ENCODE assay signal across 6 mouse cellular contexts in the genomic region with DNA sequence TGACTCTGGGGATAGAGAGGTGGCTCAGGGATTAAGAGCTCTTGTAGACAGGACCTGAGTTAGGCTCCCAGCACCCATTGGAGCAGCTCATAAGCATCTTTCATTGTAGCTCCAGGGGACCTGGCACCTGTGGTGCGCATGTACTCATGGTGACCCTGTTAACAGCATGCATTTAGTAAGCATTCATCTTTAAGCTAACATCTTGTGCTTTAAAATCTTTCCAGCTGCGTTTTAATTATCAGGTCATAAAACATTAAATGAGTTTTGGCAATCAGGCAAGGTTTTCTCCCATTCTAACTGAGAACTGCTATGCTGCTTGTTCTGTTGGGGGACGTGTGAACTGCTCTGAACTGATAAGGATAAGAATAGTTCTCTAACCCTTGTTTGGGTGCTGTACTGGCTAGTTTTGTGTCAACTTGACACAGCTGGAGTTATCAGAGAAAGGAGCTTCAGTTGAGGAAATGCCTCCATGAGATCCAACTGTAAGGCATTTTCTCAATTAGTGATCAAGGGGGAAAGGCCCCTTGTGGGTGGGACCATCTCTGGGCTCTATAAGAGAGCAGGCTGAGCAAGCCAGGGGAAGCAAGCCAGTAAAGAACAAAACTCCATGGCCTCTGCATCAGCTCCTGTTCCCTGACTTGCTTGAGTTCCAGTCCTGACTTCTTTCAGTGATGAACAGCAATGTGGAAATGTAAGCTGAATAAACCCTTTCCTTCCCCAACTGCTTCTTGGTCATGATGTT.
DNase-seq lines count a peak whose midpoint lies in the region; ATAC-seq and TF ChIP-seq lines count a peak whose summit lies in the region.
"Not testable (repeated sequence)": the region's sequence is repeated elsewhere in the genome, so short reads cannot be mapped to it uniquely, and the experiment has no call there.

No protein-coding gene starts in this region.

- peak; percentile 84 for TF ChIP-seq EP300 in liver, embryonic 14.5 days (IDR thresholded peaks at IDR 0.05; ENCODE audit: low read depth)
- peak; percentile 93 for TF ChIP-seq EP300 in liver, postnatal 0 days (IDR thresholded peaks at IDR 0.05; ENCODE audit: low read depth)

- DNase-seq in MEL-GATA-1-ER (ENCODE audit: extremely low read depth, low read depth): peak; percentile 88
- not testable (repeated sequence) for DNase-seq in liver, embryonic 11.5 days (ENCODE audit: low spot score); liver, postnatal 0 days
- DNase-seq in liver, embryonic 14.5 days (ENCODE audit: low read depth in 3 of 3, low spot score in 3 of 3): peak; percentile 45 to 56 (median 47)
- DNase-seq in midbrain, embryonic 11.5 days (ENCODE audit: low spot score, missing footprints): peak; percentile 31

- 53% methylated on average over 3 of the region's 3 CpGs for WGBS in liver, embryonic 11.5 days
- 33% methylated on average over 3 of the region's 3 CpGs for WGBS in liver, embryonic 14.5 days (ENCODE audit: insufficient replicate concordance)
- 55% methylated on average over 3 of the region's 3 CpGs for WGBS in liver, postnatal 0 days (ENCODE audit: insufficient replicate concordance)
- WGBS in midbrain, embryonic 11.5 days: 86% methylated on average over 3 of the region's 3 CpGs

- H3K36me3 ChIP-seq in liver, embryonic 11.5 days (ENCODE audit: control insufficient read depth, insufficient read depth, low read length); liver, embryonic 14.5 days (replicated peaks; ENCODE audit: control insufficient read depth, insufficient read depth, low read depth); liver, postnatal 0 days (replicated peaks; ENCODE audit: insufficient read depth, low read length); midbrain, embryonic 11.5 days (ENCODE audit: control insufficient read depth, insufficient read depth, low read length): not testable (repeated sequence)

- H3K27ac ChIP-seq in liver, embryonic 11.5 days (ENCODE audit: low read depth, low read length): peak overlapping the region; percentile 92
- peak overlapping the region; percentile 51 for H3K27ac ChIP-seq in liver, embryonic 14.5 days
- not testable (repeated sequence) for H3K27ac ChIP-seq in liver, postnatal 0 days (ENCODE audit: low read depth); midbrain, embryonic 11.5 days (ENCODE audit: low read depth, low read length)

- peak overlapping the region; percentile 41 for H3K4me2 ChIP-seq in liver, embryonic 11.5 days
- not testable (repeated sequence) for H3K4me2 ChIP-seq in liver, embryonic 14.5 days (ENCODE audit: low read depth); liver, postnatal 0 days (ENCODE audit: low read depth, low read length); midbrain, embryonic 11.5 days

- not testable (repeated sequence) for H3K9me3 ChIP-seq in liver, embryonic 11.5 days (ENCODE audit: control insufficient read depth, low read length); liver, embryonic 14.5 days (ENCODE audit: control insufficient read depth, low read length); liver, postnatal 0 days (ENCODE audit: low read length); midbrain, embryonic 11.5 days (ENCODE audit: control insufficient read depth, low read length)

- H3K9ac ChIP-seq in liver, embryonic 11.5 days (ENCODE audit: low read depth, low read length); liver, embryonic 14.5 days (replicated peaks); liver, postnatal 0 days (replicated peaks); midbrain, embryonic 11.5 days (ENCODE audit: low read length): not testable (repeated sequence)

- H3K27me3 ChIP-seq in liver, embryonic 11.5 days (replicated peaks; ENCODE audit: control insufficient read depth, insufficient read depth, low read length); liver, embryonic 14.5 days (ENCODE audit: control insufficient read depth, insufficient read depth, low read length); liver, postnatal 0 days (ENCODE audit: insufficient read depth, low read length); midbrain, embryonic 11.5 days (ENCODE audit: control insufficient read depth, insufficient read depth, low read length): not testable (repeated sequence)

- peak; percentile 66 for ATAC-seq in common myeloid progenitor, adult 5-6 weeks (replicated peaks; ENCODE audit: low read depth, poor library complexity, severe bottlenecking)
- ATAC-seq in liver, embryonic 11.5 days (replicated peaks; ENCODE audit: low FRiP score): peak; percentile 88
- ATAC-seq in liver, embryonic 14.5 days (ENCODE audit: insufficient read depth): peak; percentile 81
- peak; percentile 80 for ATAC-seq in liver, postnatal 0 days
- ATAC-seq in midbrain, embryonic 11.5 days (ENCODE audit: low FRiP score): not testable (repeated sequence)

- peaks cover 27% of the 10 kb centered on the region for H3K4me1 ChIP-seq in liver, embryonic 11.5 days (replicated peaks; ENCODE audit: control insufficient read depth, insufficient read depth, low read length)
- H3K4me1 ChIP-seq in liver, embryonic 14.5 days (replicated peaks; ENCODE audit: control insufficient read depth in 2 of 2, insufficient read depth in 2 of 2, low read length in 1 of 2): peaks cover 37 to 61% of the 10 kb centered on the region in 2 experiments
- H3K4me1 ChIP-seq in liver, postnatal 0 days (ENCODE audit: insufficient read depth); midbrain, embryonic 11.5 days (ENCODE audit: control insufficient read depth, insufficient read depth, low read length): not testable (repeated sequence)

- not testable (repeated sequence) for TF ChIP-seq CTCF in liver, embryonic 14.5 days (IDR thresholded peaks at IDR 0.05; ENCODE audit: low read depth); liver, postnatal 0 days (IDR thresholded peaks at IDR 0.05; ENCODE audit: low read depth)

- H3K4me3 ChIP-seq in liver, embryonic 11.5 days (ENCODE audit: low read depth, low read length); liver, embryonic 14.5 days (ENCODE audit: insufficient read depth in 1 of 2, low read depth in 2 of 2, low read length in 2 of 2); liver, postnatal 0 days (ENCODE audit: low read depth, low read length); midbrain, embryonic 11.5 days (ENCODE audit: low read depth, low read length): not testable (repeated sequence)
